Mouse (Mus musculus) right cerebral cortex, postnatal 10 days (tissue): Measurements from ENCODE around the gene Ino80b.

Source experiments
- DNase-seq, 2 experiments: peaks; one replicate each; pipeline ENCODE4 v3.0.0; 2021; ENCODE audit warnings: low spot score in 2 of 2

Gene Ino80b

GRCm38 (mm10) chr6:83086121-83087035 is 38.9 kb downstream of the Ino80b start, which contains the start of gene Lbx2:
TSS of gene Lbx2 (plus strand) at chr6:83086367.
- no peak for DNase-seq

GRCm38 (mm10) chr6:83084477-83084876 is 40.8 kb downstream of the Ino80b start:
- no peak for DNase-seq

GRCm38 (mm10) chr6:83083497-83083896 is 41.7 kb downstream of the Ino80b start:
- DNase-seq: no peak

- no peak for DNase-seq
Observed at GRCm38 (mm10) chr6:83080210-83080609, 45.0 kb downstream of the Ino80b start.

GRCm38 (mm10) chr6:83078324-83078858 is 46.8 kb downstream of the Ino80b start:
- DNase-seq: peak; percentile 98 to 100

- DNase-seq: no peak
Observed at GRCm38 (mm10) chr6:83077630-83078323, 47.5 kb downstream of the Ino80b start, which contains the start of gene Pcgf1. TSS of gene Pcgf1 (plus strand) at chr6:83077869.

GRCm38 (mm10) chr6:83074979-83075378 is 50.3 kb downstream of the Ino80b start:
- DNase-seq: no peak
